Mouse (Mus musculus) naive thymus-derived CD4-positive, alpha-beta T cell, adult 5 months (primary cell): Measurements from ENCODE around the gene Wnt2b. TPM values are rescaled to one million over a fixed set of nuclear protein-coding genes. Genes with fewer than 3 reads are reported as not detected.

Source experiments
- polyA plus RNA-seq: library from polyadenylated mRNA; unstranded; fragments of 100-300 nt; shearing (Covaris generic); gene quantifications from one replicate; pipeline ENCODE4 v1.2.1, GENCODE M21; 2017

Wnt2b gene
- polyA plus RNA-seq: not detected

GRCm38 (mm10) chr3:104961066-104962059, at the start of gene Wnt2b:
TSS of gene Wnt2b (minus strand) at chr3:104961921.

Other genes starting within 250 kb of the Wnt2b start
- 40.3 TPM for gene Ppm1j, start 180.9 kb downstream of the Wnt2b start, polyA plus RNA-seq
- 1.4 TPM for gene Fam19a3, start 180.1 kb downstream of the Wnt2b start, polyA plus RNA-seq
- 3.4 TPM for gene Rhoc, start 173.5 kb downstream of the Wnt2b start, polyA plus RNA-seq
- gene Mov10, start 143.4 kb downstream of the Wnt2b start, polyA plus RNA-seq: 16.1 TPM
- 46.2 TPM for gene St7l, start 97.9 kb downstream of the Wnt2b start, polyA plus RNA-seq
- gene Capza1, start 97.4 kb downstream of the Wnt2b start, polyA plus RNA-seq: 363 TPM
- gene Cttnbp2nl, start 91.2 kb upstream of the Wnt2b start, polyA plus RNA-seq: not detected
- gene 4930564D02Rik, start 104.9 kb upstream of the Wnt2b start, polyA plus RNA-seq: not detected